Mouse (Mus musculus) embryonic fibroblast, embryonic 13.5 days (primary cell): Measurements from ENCODE around the gene Leng1.
A peak's percentile ranks its signal among the peaks of the same experiment; 100 is the strongest.

Experiments used
- CTCF ChIP-seq: IDR thresholded peaks from 2 replicates; pipeline ENCODE4 v1.5.1; 2011; ENCODE audit warnings: mild to moderate bottlenecking, control low read depth, low read length, moderate library complexity, borderline replicate concordance; ENCODE audit not compliant: insufficient read depth
- POLR2A ChIP-seq: IDR thresholded peaks from 2 replicates; pipeline ENCODE4 v1.6.1; 2011; ENCODE audit warnings: low read depth, mild to moderate bottlenecking, control low read depth, low read length, moderate library complexity

- TF ChIP-seq CTCF (no peak), POLR2A (peak; percentile 55)
These were observed 27.6 kb upstream of the Leng1 start, which contains the start of gene Mboat7 for GRCm38 (mm10) chr7:3692987-3693808.
